Mouse (Mus musculus): Measurements from ENCODE around the gene Gm45785.

GRCm38 (mm10) chr7:140880865-140881515 is 24.9 kb upstream of the Gm45785 start:
- TF ChIP-seq CTCF (IDR thresholded peaks at IDR 0.05; ENCODE audit: insufficient read depth, low read length) (no peak), POLR2A (IDR thresholded peaks at IDR 0.05; ENCODE audit: borderline replicate concordance, extremely low read depth, low read depth, low read length) (no peak)

Data from lung, adult 2 months (tissue).